Mouse (Mus musculus) neural tube, embryonic 14.5 days (tissue): ENCODE measurements at regions not wholly inside any gene's neighbourhood (a gene's known extent, or its start where the extent isn't known, plus 50 kb on each side); places are given as distances from the start of the nearest gene placed in this dataset.

Source experiments
- ATAC-seq: fragments of 200-750 bp; cut with Nextera tagmentation; 2 replicates; pipeline ENCODE4 v1.8.0; 2017; ENCODE audit warnings: low read depth, mild to moderate bottlenecking, moderate TSS enrichment, moderate library complexity
- H3K27ac ChIP-seq: fragments of 300-500 bp; sonication (generic); 2 replicates; pipeline ENCODE4 v1.5.1; 2014; ENCODE audit warnings: low read depth, mild to moderate bottlenecking, control low read depth, low read length, moderate library complexity, mixed read lengths
- H3K27me3 ChIP-seq: fragments of 300-500 bp; sonication (generic); 2 replicates; pipeline ENCODE4 v1.6.1; 2014; ENCODE audit warnings: low read length; ENCODE audit not compliant: control insufficient read depth, insufficient read depth
- H3K36me3 ChIP-seq: fragments of 300-500 bp; sonication (generic); 2 replicates; pipeline ENCODE4 v1.6.1; 2014; ENCODE audit warnings: low read length, mixed read lengths; ENCODE audit not compliant: control insufficient read depth, insufficient read depth
- H3K4me1 ChIP-seq: fragments of 300-500 bp; sonication (generic); 2 replicates; pipeline ENCODE4 v1.6.1; 2014; ENCODE audit warnings: low read length; ENCODE audit not compliant: control insufficient read depth, insufficient read depth
- H3K4me2 ChIP-seq: fragments of 300-500 bp; sonication (generic); 2 replicates; pipeline ENCODE4 v1.6.1; 2014; ENCODE audit warnings: mild to moderate bottlenecking, low read depth, low read length, control low read depth
- H3K4me3 ChIP-seq: fragments of 300-500 bp; sonication (generic); 2 replicates; pipeline ENCODE4 v1.5.1; 2014; ENCODE audit warnings: low read depth, low read length, control low read depth, mixed read lengths
- H3K9ac ChIP-seq: fragments of 300-500 bp; sonication (generic); replicated peaks from 2 replicates; pipeline ENCODE4 v1.6.1; 2014; ENCODE audit warnings: low read depth, mild to moderate bottlenecking, control low read depth, low read length, mixed read lengths
- H3K9me3 ChIP-seq: fragments of 300-500 bp; sonication (generic); 2 replicates; pipeline ENCODE4 v1.6.1; 2016; ENCODE audit warnings: low read length; ENCODE audit not compliant: control insufficient read depth
- WGBS: fragments of 180-500 bp; shearing (Covaris S2); extraction: QIAGEN DNeasy Blood & Tissue Kit; methylation state at CpG from one replicate; pipeline ENCODE4 v1.1.7; 2014; 5-methylcytosine and 5-hydroxymethylcytosine counted together

GRCm38 (mm10) chr14:111738943-111739342 is 64.0 kb downstream of the Slitrk5 start:
- no peak overlapping the region for H3K4me3 ChIP-seq
- no peaks in the 10 kb centered on the region for H3K27me3 ChIP-seq
- H3K27ac ChIP-seq: no peak overlapping the region
- 26% methylated on average over 5 of the region's 5 CpGs for WGBS
- no peaks in the 10 kb centered on the region for H3K36me3 ChIP-seq
- no peak overlapping the region for H3K9ac ChIP-seq
- ATAC-seq: peak; percentile 86; the same call in 1 of the 2 replicates
- no peaks in the 10 kb centered on the region for H3K4me1 ChIP-seq
- H3K4me2 ChIP-seq: no peak overlapping the region
- H3K9me3 ChIP-seq: no peaks in the 10 kb centered on the region

- no peak overlapping the region for H3K4me2 ChIP-seq
- no peak for ATAC-seq
- H3K36me3 ChIP-seq: no peaks in the 10 kb centered on the region
- H3K4me1 ChIP-seq: no peaks in the 10 kb centered on the region
- no peaks in the 10 kb centered on the region for H3K27me3 ChIP-seq
- no peak overlapping the region for H3K9ac ChIP-seq
- H3K4me3 ChIP-seq: no peak overlapping the region
- 60% methylated on average over 4 of the region's 4 CpGs for WGBS
- no peaks in the 10 kb centered on the region for H3K9me3 ChIP-seq
- H3K27ac ChIP-seq: no peak overlapping the region
Observed at GRCm38 (mm10) chr14:111763616-111764015, 88.7 kb downstream of the Slitrk5 start.

- WGBS: 53% methylated on average over 1 of the region's 1 CpGs
- no peaks in the 10 kb centered on the region for H3K27me3 ChIP-seq
- H3K9ac ChIP-seq: no peak overlapping the region
- no peak overlapping the region for H3K4me3 ChIP-seq
- H3K36me3 ChIP-seq: no peaks in the 10 kb centered on the region
- no peak overlapping the region for H3K4me2 ChIP-seq
- H3K27ac ChIP-seq: no peak overlapping the region
- H3K9me3 ChIP-seq: no peaks in the 10 kb centered on the region
- ATAC-seq: no peak
- H3K4me1 ChIP-seq: no peaks in the 10 kb centered on the region
Observed at GRCm38 (mm10) chr14:111778152-111778551, 103.3 kb downstream of the Slitrk5 start.

- no peaks in the 10 kb centered on the region for H3K9me3 ChIP-seq
- H3K9ac ChIP-seq: no peak overlapping the region
- H3K27me3 ChIP-seq: no peaks in the 10 kb centered on the region
- no peaks in the 10 kb centered on the region for H3K4me1 ChIP-seq
- H3K4me2 ChIP-seq: no peak overlapping the region
- ATAC-seq: no peak
- no peak overlapping the region for H3K4me3 ChIP-seq
- 83% methylated on average over 1 of the region's 1 CpGs for WGBS
- no peak overlapping the region for H3K27ac ChIP-seq
- no peaks in the 10 kb centered on the region for H3K36me3 ChIP-seq
Observed at GRCm38 (mm10) chr14:111808025-111808424, 133.1 kb downstream of the Slitrk5 start.

- no peaks in the 10 kb centered on the region for H3K4me1 ChIP-seq
- no peak for ATAC-seq
- H3K9ac ChIP-seq: no peak overlapping the region
- no peaks in the 10 kb centered on the region for H3K9me3 ChIP-seq
- WGBS: 95% methylated on average over 1 of the region's 1 CpGs
- H3K27me3 ChIP-seq: no peaks in the 10 kb centered on the region
- H3K27ac ChIP-seq: no peak overlapping the region
- no peak overlapping the region for H3K4me3 ChIP-seq
- no peak overlapping the region for H3K4me2 ChIP-seq
- no peaks in the 10 kb centered on the region for H3K36me3 ChIP-seq
Observed at GRCm38 (mm10) chr14:111809871-111810270, 135.0 kb downstream of the Slitrk5 start.

GRCm38 (mm10) chr14:111822047-111822730 is 147.3 kb downstream of the Slitrk5 start:
- no peak overlapping the region for H3K27ac ChIP-seq
- H3K9me3 ChIP-seq: no peaks in the 10 kb centered on the region
- no peaks in the 10 kb centered on the region for H3K27me3 ChIP-seq
- no peaks in the 10 kb centered on the region for H3K4me1 ChIP-seq
- 85% methylated on average over 2 of the region's 2 CpGs for WGBS
- H3K36me3 ChIP-seq: no peaks in the 10 kb centered on the region
- H3K4me3 ChIP-seq: no peak overlapping the region
- no peak for ATAC-seq
- no peak overlapping the region for H3K9ac ChIP-seq
- no peak overlapping the region for H3K4me2 ChIP-seq
